Mouse (Mus musculus) natural killer cell, adult 2 months (primary cell): ENCODE measurements around the gene Filip1.

Source experiments
- DNase-seq, 2 experiments: peaks; one replicate each; pipeline ENCODE4 v3.0.0; 2022; ENCODE audit warnings: low spot score in 2 of 2

Filip1 gene

DNA sequence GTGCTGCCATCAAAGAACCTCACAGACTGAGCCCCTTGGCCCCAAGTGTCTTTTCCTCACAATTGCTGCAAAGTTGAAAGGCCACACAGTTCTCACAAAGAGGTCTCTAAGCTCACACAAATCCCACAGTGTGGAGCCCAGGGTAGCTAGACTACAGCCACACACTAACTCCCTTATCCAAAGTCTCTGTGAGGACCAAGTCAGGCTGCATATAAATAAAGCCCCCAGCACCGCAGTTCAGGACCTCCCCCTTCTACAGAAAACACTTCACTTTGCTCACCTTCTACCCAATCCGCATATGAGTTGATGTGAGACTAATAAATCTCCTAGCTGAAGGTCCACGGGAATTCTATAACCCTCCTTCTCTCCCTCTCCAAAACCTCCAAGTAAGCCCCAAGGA lies 228.2 kb downstream of the Filip1 start:
- no peak for DNase-seq

DNA sequence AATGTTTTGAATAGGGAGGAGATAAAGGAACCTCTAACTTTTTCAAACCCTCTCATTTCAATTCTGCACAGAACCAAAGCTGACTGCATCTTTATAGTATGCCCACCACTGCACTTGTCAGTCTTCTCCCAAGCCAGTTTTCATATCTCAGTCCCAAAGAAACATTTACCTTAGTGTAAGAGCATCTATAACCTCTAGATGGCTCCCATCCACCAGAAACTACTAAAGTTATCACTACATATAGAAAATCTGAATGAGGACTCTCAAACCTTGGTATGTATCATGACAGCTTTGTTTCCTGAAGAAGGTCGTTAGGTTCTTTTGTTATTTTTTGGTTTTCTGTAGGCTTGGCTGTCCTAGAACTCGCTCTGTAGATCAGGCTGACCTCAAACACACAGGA lies 233.3 kb downstream of the Filip1 start:
- no peak for DNase-seq

GRCm38 (mm10) chr9:79766991-79767545 lies 245.6 kb downstream of the Filip1 start:
- no peak for DNase-seq

DNA sequence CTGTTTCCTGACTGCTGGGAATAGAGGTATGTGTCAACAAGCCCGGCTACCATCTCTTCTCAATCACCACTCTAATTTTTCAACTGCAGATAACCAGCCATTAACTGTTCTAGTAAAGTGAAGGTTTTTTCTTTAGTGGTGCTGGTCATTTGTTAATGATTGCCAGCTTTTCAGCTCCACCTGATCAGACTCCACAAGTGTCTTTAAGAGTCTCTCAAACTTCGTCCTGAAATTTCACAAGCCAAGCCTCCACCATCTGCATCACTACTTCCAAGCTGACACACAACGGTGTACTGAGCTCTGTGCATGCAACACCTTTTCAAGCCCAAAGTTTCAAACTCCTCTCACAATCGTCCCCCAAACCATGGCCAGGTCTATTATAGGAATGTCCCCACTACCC lies 247.3 kb downstream of the Filip1 start:
- DNase-seq: no peak
